Mouse (Mus musculus) intestine, postnatal 0 days (tissue): Measurements from ENCODE around the gene Uckl1. TPM values are rescaled to one million over a fixed set of nuclear protein-coding genes. Genes with fewer than 3 reads are reported as not detected.

Experiments used
- ATAC-seq: fragments of 200-750 bp; cut with Nextera tagmentation; 2 replicates; pipeline ENCODE4 v1.8.0; 2017; ENCODE audit warnings: mild to moderate bottlenecking, moderate TSS enrichment, moderate library complexity
- H3K27ac ChIP-seq: fragments of 300-500 bp; sonication (generic); 2 replicates; pipeline ENCODE4 v1.5.1; 2014; ENCODE audit warnings: mild to moderate bottlenecking, low read depth, low read length, moderate library complexity
- H3K27me3 ChIP-seq: fragments of 300-500 bp; sonication (generic); replicated peaks from 2 replicates; pipeline ENCODE4 v1.6.1; 2014; ENCODE audit warnings: low read length, mixed read lengths; ENCODE audit not compliant: control insufficient read depth, insufficient read depth
- H3K36me3 ChIP-seq: fragments of 300-500 bp; sonication (generic); 2 replicates; pipeline ENCODE4 v1.6.1; 2014; ENCODE audit warnings: mild to moderate bottlenecking, moderate library complexity; ENCODE audit not compliant: control insufficient read depth, insufficient read depth
- H3K4me1 ChIP-seq: fragments of 300-500 bp; sonication (generic); replicated peaks from 2 replicates; pipeline ENCODE4 v1.6.1; 2014; ENCODE audit warnings: antibody characterized with exemption, low read length, mixed read lengths; ENCODE audit not compliant: control insufficient read depth, insufficient read depth
- H3K4me2 ChIP-seq: fragments of 300-500 bp; sonication (generic); replicated peaks from 2 replicates; pipeline ENCODE4 v1.6.1; 2014; ENCODE audit warnings: low read depth, mild to moderate bottlenecking, moderate library complexity
- H3K4me3 ChIP-seq: fragments of 300-500 bp; sonication (generic); 2 replicates; pipeline ENCODE4 v1.5.1; 2014; ENCODE audit warnings: low read depth, low read length
- H3K9ac ChIP-seq: fragments of 300-500 bp; sonication (generic); 2 replicates; pipeline ENCODE4 v1.6.1; 2014; ENCODE audit warnings: mild to moderate bottlenecking, low read depth, low read length
- H3K9me3 ChIP-seq: fragments of 300-500 bp; sonication (generic); 2 replicates; pipeline ENCODE4 v1.6.1; 2016; ENCODE audit warnings: mixed run types; ENCODE audit not compliant: control insufficient read depth
- CTCF ChIP-seq: sonication (generic); IDR thresholded peaks from 2 replicates; pipeline ENCODE4 v1.5.1; 2016; ENCODE audit warnings: low read depth, mild to moderate bottlenecking, control low read depth, antibody characterized with exemption, moderate library complexity
- WGBS: fragments of 180-500 bp; shearing (Covaris S2); extraction: QIAGEN DNeasy Blood & Tissue Kit; methylation state at CpG from one replicate; pipeline ENCODE4 v1.1.7; 2014; 5-methylcytosine and 5-hydroxymethylcytosine counted together
- polyA plus RNA-seq: library from polyadenylated mRNA; unstranded; fragments of >200 nt; fragmentation: Nextera tagmentation; extraction: Ambion mirVana; gene quantifications from 2 replicates; pipeline ENCODE4 v1.2.1, GENCODE M21; 2015

Gene Uckl1
- polyA plus RNA-seq, 1 experiment from 2014 or later = 49.4 TPM

- no peak for TF ChIP-seq CTCF
- H3K4me2 ChIP-seq = no peak overlapping the region
- no peak overlapping the region for H3K27ac ChIP-seq
- H3K9me3 ChIP-seq = no peaks in the 10 kb centered on the region
- no peak for ATAC-seq
- no peaks in the 10 kb centered on the region for H3K36me3 ChIP-seq
- H3K9ac ChIP-seq = no peak overlapping the region
- peaks cover 6% of the 10 kb centered on the region; the same call in 1 of the 2 replicates for H3K4me1 ChIP-seq
- H3K27me3 ChIP-seq = no peaks in the 10 kb centered on the region
- no peak overlapping the region for H3K4me3 ChIP-seq
- whole genome bisulfite sequencing = 43% methylated on average over 6 of the region's 6 CpGs
These were observed 11.7 kb upstream of the Uckl1 start for GRCm38 (mm10) chr2:181596221-181596960.

- peaks cover 4% of the 10 kb centered on the region; the same call in 1 of the 2 replicates for H3K36me3 ChIP-seq
- H3K4me1 ChIP-seq = peaks cover 5% of the 10 kb centered on the region; the same call in 1 of the 2 replicates
- H3K27ac ChIP-seq = no peak overlapping the region
- WGBS = 70% methylated on average over 4 of the region's 4 CpGs
- peak; percentile 78 for TF ChIP-seq CTCF
- H3K4me2 ChIP-seq = no peak overlapping the region
- ATAC-seq = no peak
- no peaks in the 10 kb centered on the region for H3K9me3 ChIP-seq
- no peaks in the 10 kb centered on the region for H3K27me3 ChIP-seq
- H3K9ac ChIP-seq = no peak overlapping the region
- H3K4me3 ChIP-seq = no peak overlapping the region
These were observed 10.4 kb upstream of the Uckl1 start for GRCm38 (mm10) chr2:181594946-181595696.

- Histone ChIP-seq H3K4me3 (no peak overlapping the region), H3K27ac (no peak overlapping the region), H3K9me3 (no peaks in the 10 kb centered on the region), H3K36me3 (peaks cover 16% of the 10 kb centered on the region; the same call in 1 of the 2 replicates), H3K4me2 (no peak overlapping the region), H3K9ac (no peak overlapping the region), H3K27me3 (no peaks in the 10 kb centered on the region), H3K4me1 (peaks cover 5% of the 10 kb centered on the region; the same call in 1 of the 2 replicates)
- no peak for ATAC-seq
- peak; percentile 38; the same call in 1 of the 2 replicates for TF ChIP-seq CTCF
These were observed 9.2 kb upstream of the Uckl1 start for GRCm38 (mm10) chr2:181593937-181594336.

- WGBS = 11% methylated on average over 6 of the region's 6 CpGs
- no peak for TF ChIP-seq CTCF
- H3K9me3 ChIP-seq = no peaks in the 10 kb centered on the region
These were observed 8.3 kb upstream of the Uckl1 start for GRCm38 (mm10) chr2:181593042-181593421.

GRCm38 (mm10) chr2:181592231-181593041 is 7.7 kb upstream of the Uckl1 start, which contains the start of gene Zfp512b:
Gene Zfp512b (minus strand): TSS chr2:181592803.
- Histone ChIP-seq H3K27ac (peak within 1 kb of the TSS; percentile 91), H3K4me3 (peak within 1 kb of the TSS; percentile 68), H3K9me3 (no peaks in the 10 kb centered on the region), H3K27me3 (no peaks in the 10 kb centered on the region), H3K4me1 (peaks cover 5% of the 10 kb centered on the region; the same call in 1 of the 2 replicates), H3K36me3 (peaks cover 31% of the 10 kb centered on the region), H3K4me2 (peak within 1 kb of the TSS; percentile 82), H3K9ac (peak within 1 kb of the TSS; percentile 91)
- peak; percentile 67 for ATAC-seq
- WGBS = under 1% methylated on average over 88 of the region's 97 CpGs
- peak; percentile 37 for TF ChIP-seq CTCF

More at GRCm38 (mm10) chr2:181593042-181593421, 8.3 kb upstream of the Uckl1 start:
- peak overlapping the region; percentile 82 for H3K4me2 ChIP-seq
- ATAC-seq = no peak; the same call in 1 of the 2 replicates
- peak overlapping the region; percentile 91 for H3K9ac ChIP-seq
- H3K4me1 ChIP-seq = peaks cover 5% of the 10 kb centered on the region; the same call in 1 of the 2 replicates
- peak overlapping the region; percentile 68 for H3K4me3 ChIP-seq
- no peaks in the 10 kb centered on the region for H3K27me3 ChIP-seq
- H3K27ac ChIP-seq = peak overlapping the region; percentile 91
- H3K36me3 ChIP-seq = peaks cover 25% of the 10 kb centered on the region
